Mouse (Mus musculus) kidney, embryonic 14.5 days (tissue): ENCODE measurements around the gene Mrpl21. TPM values are rescaled to one million over a fixed set of nuclear protein-coding genes. Genes with fewer than 3 reads are reported as not detected.

Source experiments
- ATAC-seq: fragments of 200-750 bp; cut with Nextera tagmentation; 2 replicates; pipeline ENCODE4 v1.8.0; 2017; ENCODE audit warnings: moderate number of reproducible peaks, mild to moderate bottlenecking, moderate TSS enrichment, moderate library complexity; ENCODE audit not compliant: low FRiP score, low TSS enrichment
- H3K27ac ChIP-seq: fragments of 300-500 bp; sonication (generic); 2 replicates; pipeline ENCODE4 v1.5.1; 2014; ENCODE audit warnings: low read depth, mild to moderate bottlenecking, low read length, moderate library complexity, mixed read lengths
- H3K27me3 ChIP-seq: fragments of 300-500 bp; sonication (generic); 2 replicates; pipeline ENCODE4 v1.6.1; 2014; ENCODE audit warnings: mild to moderate bottlenecking, low read length; ENCODE audit not compliant: control insufficient read depth, insufficient read depth
- H3K36me3 ChIP-seq: fragments of 300-500 bp; sonication (generic); 2 replicates; pipeline ENCODE4 v1.6.1; 2014; ENCODE audit warnings: low read length, mixed read lengths; ENCODE audit not compliant: control insufficient read depth, insufficient read depth
- H3K4me1 ChIP-seq: fragments of 300-500 bp; sonication (generic); 2 replicates; pipeline ENCODE4 v1.6.1; 2014; ENCODE audit warnings: low read length, mixed read lengths; ENCODE audit not compliant: control insufficient read depth, insufficient read depth
- H3K4me2 ChIP-seq: fragments of 300-500 bp; sonication (generic); replicated peaks from 2 replicates; pipeline ENCODE4 v1.6.1; 2014; ENCODE audit warnings: low read depth, mild to moderate bottlenecking, low read length
- H3K4me3 ChIP-seq: fragments of 300-500 bp; sonication (generic); 2 replicates; pipeline ENCODE4 v1.5.1; 2014; ENCODE audit warnings: mild to moderate bottlenecking, low read length
- H3K9ac ChIP-seq: fragments of 300-500 bp; sonication (generic); 2 replicates; pipeline ENCODE4 v1.6.1; 2014; ENCODE audit warnings: low read depth, mild to moderate bottlenecking, low read length, moderate library complexity
- H3K9me3 ChIP-seq: fragments of 300-500 bp; sonication (generic); 2 replicates; pipeline ENCODE4 v1.6.1; 2016; ENCODE audit warnings: low read length; ENCODE audit not compliant: control insufficient read depth
- WGBS: fragments of 180-500 bp; shearing (Covaris S2); extraction: QIAGEN DNeasy Blood & Tissue Kit; methylation state at CpG from one replicate; pipeline ENCODE4 v1.1.7; 2014; 5-methylcytosine and 5-hydroxymethylcytosine counted together
- microRNA-seq: library from miRNA; unstranded; fragments of <30 nt; microRNA quantifications from one replicate; pipeline ENCODE4, GENCODE M21; 2016
- polyA plus RNA-seq: library from polyadenylated mRNA; unstranded; fragments of >200 nt; fragmentation: Nextera tagmentation; extraction: Ambion mirVana; gene quantifications from 2 replicates; pipeline ENCODE4 v1.2.1, GENCODE M21; 2014

Mrpl21 gene
- polyA plus RNA-seq, 1 experiment from 2014 or later: 153 TPM

DNA sequence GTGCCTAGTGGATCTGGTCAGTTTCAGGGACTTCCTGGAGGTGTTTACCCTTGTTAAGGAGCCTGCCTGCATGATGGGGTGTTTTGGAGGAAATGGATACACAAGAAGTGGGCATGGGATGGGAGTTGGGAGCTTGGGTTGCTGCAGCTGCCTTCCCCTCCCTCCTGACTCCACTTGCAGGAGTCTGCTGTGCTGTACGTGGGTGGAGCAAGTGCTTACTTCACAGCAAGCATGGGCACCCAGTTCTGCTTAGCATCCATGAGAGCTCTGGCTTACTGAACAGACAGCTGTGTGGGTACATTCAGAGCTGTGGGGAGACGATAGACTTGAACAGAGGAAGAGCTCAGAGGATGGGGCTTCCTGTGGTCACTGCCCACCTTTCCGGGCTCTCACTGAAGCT lies 58.3 kb downstream of the Mrpl21 start:
- Histone ChIP-seq H3K27me3 (no peaks in the 10 kb centered on the region), H3K27ac (no peak overlapping the region), H3K4me2 (no peak overlapping the region), H3K4me3 (no peak overlapping the region), H3K36me3 (no peaks in the 10 kb centered on the region), H3K4me1 (peaks cover 12% of the 10 kb centered on the region), H3K9ac (no peak overlapping the region), H3K9me3 (no peaks in the 10 kb centered on the region)
- WGBS: 88% methylated on average over 3 of the region's 3 CpGs
- ATAC-seq: no peak

Small RNA genes within 50 kb of the gene (microRNA-seq; reads per million reads assigned to microRNA genes)
- gene Mir6984: not detected

Other genes with a start within 250 kb of the Mrpl21 start
- 5.4 and 8.8 TPM in 2 replicates for gene Ighmbp2, start 116 bp downstream of the Mrpl21 start, polyA plus RNA-seq
- gene Cpt1a, start 39.4 kb downstream of the Mrpl21 start, polyA plus RNA-seq: 10.0 and 23.8 TPM in 2 replicates
- gene Tesmin, start 106.0 kb downstream of the Mrpl21 start, polyA plus RNA-seq: 0.51 and 0.53 TPM in 2 replicates
- not detected in 2 replicates for gene Gal, start 131.6 kb downstream of the Mrpl21 start, polyA plus RNA-seq